Mouse (Mus musculus) mature B cell (primary cell): ENCODE results near the gene Ptgfrn.

Experiments
- in situ Hi-C: fragments of 300-500 bp; cut with MboI; formaldehyde crosslinking; loops from 2 replicates; pipeline ENCODE4 v1.14.3; 2019

Gene Ptgfrn

DNA sequence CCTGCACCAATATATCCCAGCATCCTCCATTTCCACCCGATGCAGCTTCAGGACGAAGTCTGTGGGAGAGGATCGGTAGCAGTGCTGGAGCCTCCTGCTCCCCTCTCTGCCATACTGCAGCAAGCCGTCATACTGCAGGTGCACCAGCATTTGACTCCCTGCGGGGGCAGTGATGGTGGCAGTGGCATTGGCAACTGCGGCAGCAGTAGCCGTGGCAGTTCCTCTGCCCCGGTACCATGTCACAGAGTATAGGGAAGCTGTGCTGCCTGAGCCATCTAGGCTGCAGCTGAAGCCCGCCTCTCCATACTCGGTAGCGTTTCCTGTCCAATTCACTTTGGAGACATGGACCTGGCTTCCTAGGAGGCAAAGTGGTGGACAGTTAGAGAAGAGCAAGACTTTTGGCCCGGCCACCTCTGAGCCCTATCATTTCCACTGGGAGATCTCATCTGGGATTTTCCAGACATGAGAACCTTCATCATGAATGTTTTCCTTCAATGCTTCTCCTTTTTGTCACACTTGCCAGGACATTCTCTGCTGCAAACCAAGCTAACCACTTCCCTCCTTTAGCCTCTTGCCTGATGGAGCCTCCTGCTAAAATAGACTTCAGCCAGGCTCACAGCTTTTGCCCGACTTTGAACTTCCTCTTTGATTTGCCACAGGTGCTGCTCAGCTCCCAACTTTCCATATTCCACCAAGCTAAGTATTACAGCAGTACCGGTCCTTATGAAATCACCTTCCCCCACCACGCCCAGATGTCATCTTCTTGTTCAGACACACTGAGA lies 106.3 kb downstream of the Ptgfrn start:
- in situ Hi-C loops, result no loop called here

DNA sequence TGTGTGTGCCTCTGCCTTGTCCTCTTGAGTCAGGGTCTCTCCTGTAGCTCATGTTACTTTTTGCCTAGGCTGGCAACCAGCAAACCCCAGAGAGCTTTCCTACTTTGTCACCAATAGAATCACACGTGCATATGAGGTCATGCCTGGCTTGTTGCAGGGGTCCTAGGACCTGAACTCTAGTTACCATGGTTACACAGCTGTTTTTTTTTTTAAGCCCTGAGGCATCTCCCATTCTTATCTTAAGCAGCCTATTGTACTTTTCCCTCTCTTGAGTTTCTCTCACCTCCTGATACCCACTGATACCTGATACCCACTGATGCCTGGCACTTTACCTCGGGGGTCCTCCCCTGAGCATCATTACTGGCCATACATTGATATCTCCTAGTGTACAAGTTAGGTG lies 110.3 kb downstream of the Ptgfrn start:
- in situ Hi-C loops, result no loop called here

DNA sequence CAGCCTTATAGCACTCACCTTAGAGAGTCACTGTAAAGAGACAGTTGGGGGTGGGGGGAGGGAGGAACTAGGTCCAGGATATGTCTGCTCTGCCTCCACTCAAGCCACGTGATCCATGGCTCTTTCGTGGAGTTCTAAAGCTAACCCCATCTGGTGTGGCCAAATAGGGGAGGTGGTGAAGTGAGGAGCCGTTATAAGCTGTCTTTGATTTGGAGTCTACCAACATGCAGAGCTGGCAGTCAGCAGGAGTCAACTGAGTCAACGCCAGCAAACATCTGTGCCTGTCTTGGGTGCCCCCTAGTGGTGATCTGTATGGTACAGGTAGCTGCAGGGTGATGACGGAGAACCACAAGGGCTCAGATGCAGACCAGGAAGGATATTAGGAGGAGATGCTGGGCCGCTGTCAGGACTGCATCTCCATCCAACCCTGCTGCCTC lies 111.2 kb downstream of the Ptgfrn start:
- in situ Hi-C loops, result no loop called here

- in situ Hi-C loops, result no loop called here
Observed at GRCm38 (mm10) chr3:100997785-100998570, 112.1 kb downstream of the Ptgfrn start.

- in situ Hi-C loops, result no loop called here
Observed at GRCm38 (mm10) chr3:100994252-100994651, 115.8 kb downstream of the Ptgfrn start.

- in situ Hi-C loops, result no loop called here
Observed at GRCm38 (mm10) chr3:100993718-100994117, 116.4 kb downstream of the Ptgfrn start.

DNA sequence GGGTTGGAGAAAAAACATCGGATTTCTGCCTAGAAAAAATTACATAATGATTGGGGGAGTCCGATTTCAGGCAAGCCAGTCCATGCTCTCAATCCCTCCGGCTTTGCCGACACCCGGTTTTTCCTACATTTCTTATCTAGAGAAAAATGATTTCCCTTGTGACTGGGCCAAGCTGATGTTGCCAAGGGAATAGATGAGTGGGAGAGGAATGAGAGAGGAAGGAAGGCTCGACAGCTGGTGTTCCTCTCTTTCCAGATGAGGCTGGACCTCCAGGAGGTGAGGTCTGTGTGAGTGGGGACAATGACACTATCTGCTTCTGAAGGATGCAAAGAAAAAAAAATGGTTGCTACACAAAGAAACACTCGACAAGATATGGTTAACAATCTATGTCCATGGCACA lies 116.9 kb downstream of the Ptgfrn start:
- in situ Hi-C loops, result no loop called here
